Mouse (Mus musculus): ENCODE measurements around the gene Vinac1.

Vinac1 gene

GRCm38 (mm10) chr2:129047811-129048210 is at the start of gene Vinac1:
Gene Vinac1, minus strand, starts transcription at chr2:129048172.
- ATAC-seq (ENCODE audit: low TSS enrichment) = no peak

- peak; percentile 41 for ATAC-seq (ENCODE audit: low TSS enrichment)
Measured at GRCm38 (mm10) chr2:129093926-129094724, 46.2 kb upstream of the Vinac1 start.

- peak; percentile 14 for ATAC-seq (ENCODE audit: low TSS enrichment)
Measured at GRCm38 (mm10) chr2:129092810-129093209, 44.8 kb upstream of the Vinac1 start.

GRCm38 (mm10) chr2:129090370-129090769 is 42.4 kb upstream of the Vinac1 start:
- ATAC-seq (ENCODE audit: low TSS enrichment) = peak; percentile 41

GRCm38 (mm10) chr2:129087520-129087919 is 39.5 kb upstream of the Vinac1 start:
- no peak for ATAC-seq (ENCODE audit: low TSS enrichment)

GRCm38 (mm10) chr2:129084959-129085358 is 37.0 kb upstream of the Vinac1 start:
- no peak for ATAC-seq (ENCODE audit: low TSS enrichment)

- no peak for ATAC-seq (ENCODE audit: low TSS enrichment)
Measured at GRCm38 (mm10) chr2:129083514-129083913, 35.5 kb upstream of the Vinac1 start.

GRCm38 (mm10) chr2:129081097-129081496 is 33.1 kb upstream of the Vinac1 start:
- ATAC-seq (ENCODE audit: low TSS enrichment) = no peak

- ATAC-seq (ENCODE audit: low TSS enrichment) = no peak
Measured at GRCm38 (mm10) chr2:129079194-129079593, 31.2 kb upstream of the Vinac1 start.

- ATAC-seq (ENCODE audit: low TSS enrichment) = no peak
Measured at GRCm38 (mm10) chr2:129078313-129078712, 30.3 kb upstream of the Vinac1 start.

- peak; percentile 47 for ATAC-seq (ENCODE audit: low TSS enrichment)
Measured at GRCm38 (mm10) chr2:129070296-129070695, 22.3 kb upstream of the Vinac1 start.

- ATAC-seq (ENCODE audit: low TSS enrichment) = peak; percentile 72
Measured at GRCm38 (mm10) chr2:129066326-129066725, 18.4 kb upstream of the Vinac1 start.

GRCm38 (mm10) chr2:129065437-129066282 is 17.7 kb upstream of the Vinac1 start, which contains the start of gene Ttl:
Gene Ttl, plus strand, starts transcription at chr2:129065942.
- ATAC-seq (ENCODE audit: low TSS enrichment) = peak; percentile 64

GRCm38 (mm10) chr2:129061456-129062059 is 13.6 kb upstream of the Vinac1 start:
- no peak for ATAC-seq (ENCODE audit: low TSS enrichment)

GRCm38 (mm10) chr2:129057920-129058361 is 10.0 kb upstream of the Vinac1 start:
- no peak for ATAC-seq (ENCODE audit: low TSS enrichment)

GRCm38 (mm10) chr2:129057256-129057655 is 9.3 kb upstream of the Vinac1 start:
- ATAC-seq (ENCODE audit: low TSS enrichment) = no peak

- ATAC-seq (ENCODE audit: low TSS enrichment) = no peak
Measured at GRCm38 (mm10) chr2:129056597-129056996, 8.6 kb upstream of the Vinac1 start.

- no peak for ATAC-seq (ENCODE audit: low TSS enrichment)
Measured at GRCm38 (mm10) chr2:129055741-129056140, 7.8 kb upstream of the Vinac1 start.

GRCm38 (mm10) chr2:129052451-129052983 is 4.5 kb upstream of the Vinac1 start:
- no peak for ATAC-seq (ENCODE audit: low TSS enrichment)

- ATAC-seq (ENCODE audit: low TSS enrichment) = no peak
Measured at GRCm38 (mm10) chr2:129046846-129047196, 1.2 kb downstream of the Vinac1 start.

- ATAC-seq (ENCODE audit: low TSS enrichment) = no peak
Measured at GRCm38 (mm10) chr2:129046172-129046845, 1.7 kb downstream of the Vinac1 start.
